Comparison of ENCODE assay signal across 1 mouse cellular context in genomic region chr8:3676993-3677579, GRCm38 (mm10).
TF ChIP-seq lines count a peak whose summit lies in the region.

No protein-coding gene starts in this region.

TF ChIP-seq in MEL, 35 proteins besides CTCF, POLR2A, EP300 and RAD21 (continued from another document):
- TF ChIP-seq CHD1 (IDR thresholded peaks at IDR 0.05; ENCODE audit: low read depth, low read length), result no peak
- TF ChIP-seq POLR2AphosphoS2 (IDR thresholded peaks at IDR 0.05; ENCODE audit: low read length), result no peak
- TF ChIP-seq ZNF384 (IDR thresholded peaks at IDR 0.05; ENCODE audit: low read depth, low read length), result no peak
- no peak for TF ChIP-seq MAFK (IDR thresholded peaks at IDR 0.05; ENCODE audit: borderline replicate concordance, low read depth, low read length)
- no peak for TF ChIP-seq ZC3H11A (IDR thresholded peaks at IDR 0.05; ENCODE audit: low read depth, low read length)
- no peak for TF ChIP-seq NELFE (IDR thresholded peaks at IDR 0.05; ENCODE audit: low read depth, low read length)
- TF ChIP-seq MAX (IDR thresholded peaks at IDR 0.05; ENCODE audit: low read length), result peak; percentile 78
- TF ChIP-seq USF1 (IDR thresholded peaks at IDR 0.05; ENCODE audit: low read depth, low read length), result no peak
- TF ChIP-seq ELF1 (IDR thresholded peaks at IDR 0.05; ENCODE audit: low read depth, low read length), result no peak
- no peak for TF ChIP-seq RCOR1 (IDR thresholded peaks at IDR 0.05; ENCODE audit: low read depth, low read length)
- no peak for TF ChIP-seq CHD2 (IDR thresholded peaks at IDR 0.05; ENCODE audit: low read length)
- TF ChIP-seq TCF12 (IDR thresholded peaks at IDR 0.05; ENCODE audit: low read depth, low read length), result no peak
- TF ChIP-seq MEF2A (IDR thresholded peaks at IDR 0.05; ENCODE audit: extremely low read depth, insufficient replicate concordance, low read depth, low read length, poor library complexity, severe bottlenecking), result no peak
- no peak for TF ChIP-seq BHLHE40 (IDR thresholded peaks at IDR 0.05; ENCODE audit: borderline replicate concordance, low read depth, low read length)
- TF ChIP-seq MAZ (IDR thresholded peaks at IDR 0.05; ENCODE audit: low read depth, low read length), result no peak
- no peak for TF ChIP-seq MYB (IDR thresholded peaks at IDR 0.05; ENCODE audit: low read depth, low read length)
- TF ChIP-seq NRF1 (IDR thresholded peaks at IDR 0.05; ENCODE audit: insufficient read depth, low read depth, low read length, poor library complexity, severe bottlenecking), result no peak
- TF ChIP-seq ZMIZ1 (IDR thresholded peaks at IDR 0.05; ENCODE audit: low read depth, low read length), result no peak
- TF ChIP-seq POLR2AphosphoS5 (IDR thresholded peaks at IDR 0.05; ENCODE audit: borderline replicate concordance, low read depth, low read length), result no peak
- no peak for TF ChIP-seq GABPA (IDR thresholded peaks at IDR 0.05; ENCODE audit: low read depth, low read length)
- no peak for TF ChIP-seq USF2 (IDR thresholded peaks at IDR 0.05; ENCODE audit: borderline replicate concordance in 1 of 2, insufficient read depth in 1 of 2, low read depth in 1 of 2, low read length in 2 of 2)
- no peak for TF ChIP-seq KAT2A (conservative IDR thresholded peaks at IDR 0.05; ENCODE audit: low read depth, low read length)
- TF ChIP-seq TBP (IDR thresholded peaks at IDR 0.05; ENCODE audit: low read depth, low read length), result no peak
- peak; percentile 91 for TF ChIP-seq MXI1 (IDR thresholded peaks at IDR 0.05; ENCODE audit: low read depth, low read length)
TF ChIP-seq in MEL: peak in this region for 4.
